Mouse (Mus musculus) spleen, embryonic (tissue): ENCODE data around the gene Stk35.
"Not testable (repeated sequence)": the region's sequence is repeated elsewhere in the genome, so short reads cannot be mapped to it uniquely, and the experiment has no call there.

Source experiments
- CTCF ChIA-PET: fragments of 350-600 bp; sonication (Branson Sonifier 250); formaldehyde crosslinking; loops from one replicate; lab custom pipeline; 2022; lab: Charles Lee

The Stk35 gene

DNA sequence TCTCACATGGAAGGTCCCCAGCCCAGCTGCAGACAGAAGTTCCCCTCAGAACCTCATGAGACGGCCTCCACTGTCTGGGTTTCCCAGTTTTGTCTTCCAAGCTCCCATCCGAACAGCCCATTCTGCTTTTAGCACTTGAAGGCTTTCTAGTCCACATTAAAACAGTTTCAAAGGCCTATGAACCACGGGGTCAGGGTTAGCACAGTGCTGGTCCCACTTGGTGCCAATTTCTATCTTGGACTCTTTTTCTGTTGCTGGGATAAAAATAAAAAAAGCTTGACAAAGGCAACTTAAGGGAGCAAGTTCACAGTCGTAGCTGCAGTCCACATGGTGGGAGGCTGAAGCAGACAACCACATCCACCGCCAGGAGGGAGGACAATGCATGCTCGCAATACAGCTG is 34.6 kb downstream of the Stk35 start:
- CTCF ChIA-PET = no interaction called here

DNA sequence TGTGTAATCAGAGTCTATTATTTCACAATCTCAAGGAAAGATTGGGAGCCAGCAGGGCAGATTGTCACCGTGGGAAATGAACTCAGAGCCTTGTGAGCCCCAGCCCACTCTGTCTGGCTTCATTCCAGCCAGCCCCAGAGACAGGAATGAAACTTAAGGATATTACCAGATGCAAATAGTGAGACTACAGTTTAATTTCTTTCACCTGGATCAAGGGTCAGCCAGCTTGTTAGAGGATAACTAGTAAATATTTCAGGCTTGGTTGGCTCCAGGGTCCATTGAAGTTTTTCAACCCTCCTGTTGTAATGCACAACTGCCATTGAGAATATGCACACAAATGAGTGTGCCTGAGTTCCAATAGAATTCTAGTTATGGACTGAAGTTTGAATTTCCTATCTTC is 36.6 kb downstream of the Stk35 start:
- CTCF ChIA-PET = no interaction called here

DNA sequence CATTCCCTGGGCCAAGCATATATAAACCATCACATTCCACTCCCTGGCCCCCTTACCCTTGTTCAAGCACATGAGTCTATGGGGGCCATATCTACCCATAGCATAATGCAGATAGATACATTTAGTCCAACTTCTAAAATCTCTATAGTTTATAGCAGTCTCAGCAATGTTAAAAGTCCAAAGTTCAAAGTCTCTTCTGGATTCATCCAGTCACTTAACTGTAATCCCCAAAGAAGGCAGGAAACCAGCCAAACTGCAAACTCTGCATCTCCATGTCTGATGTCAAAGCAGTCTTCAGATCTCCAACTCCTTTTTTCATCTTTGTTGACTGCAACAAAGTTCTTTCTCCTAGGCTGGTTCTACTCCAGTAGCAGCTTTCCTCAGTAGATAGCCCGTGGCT is 38.0 kb downstream of the Stk35 start:
- CTCF ChIA-PET = no interaction called here

DNA sequence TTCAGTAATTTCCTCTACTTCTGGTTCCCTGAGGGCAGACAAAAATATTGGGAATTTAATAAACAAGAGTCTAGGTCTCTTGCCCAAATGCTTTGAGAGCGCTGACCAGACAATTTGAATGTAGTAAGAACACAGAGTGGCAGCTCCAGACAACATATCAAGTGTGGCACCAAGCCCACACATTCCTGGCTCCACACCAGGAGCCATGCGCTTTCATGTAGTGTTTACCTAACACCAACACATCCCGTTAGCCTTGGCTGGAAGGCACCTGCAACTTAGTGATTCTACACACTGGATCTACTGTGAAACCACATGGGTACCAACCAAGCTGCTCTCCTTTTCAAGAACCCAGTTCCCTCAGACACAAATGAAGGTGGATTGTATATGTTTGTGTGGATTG is 45.5 kb downstream of the Stk35 start:
- CTCF ChIA-PET = no interaction called here

DNA sequence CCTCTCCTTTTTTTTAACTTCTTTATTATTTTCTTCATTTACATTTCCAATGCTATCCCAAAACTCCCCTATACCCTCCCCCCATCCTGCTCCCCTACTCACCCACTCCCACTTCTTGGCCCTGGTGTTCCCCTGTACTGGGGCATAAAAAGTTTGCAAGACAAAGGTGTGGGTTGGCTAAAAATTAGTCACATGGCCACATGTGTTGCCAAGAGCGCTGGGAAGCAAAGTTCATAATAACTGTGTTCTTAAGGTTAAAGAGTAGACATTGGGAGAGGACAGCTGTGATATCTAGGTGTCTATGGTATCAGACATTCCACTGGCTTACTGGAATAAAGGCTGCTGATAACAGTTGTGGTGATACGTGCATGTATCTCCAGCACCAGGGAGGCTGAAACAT is 46.2 kb downstream of the Stk35 start:
- CTCF ChIA-PET = no interaction called here

DNA sequence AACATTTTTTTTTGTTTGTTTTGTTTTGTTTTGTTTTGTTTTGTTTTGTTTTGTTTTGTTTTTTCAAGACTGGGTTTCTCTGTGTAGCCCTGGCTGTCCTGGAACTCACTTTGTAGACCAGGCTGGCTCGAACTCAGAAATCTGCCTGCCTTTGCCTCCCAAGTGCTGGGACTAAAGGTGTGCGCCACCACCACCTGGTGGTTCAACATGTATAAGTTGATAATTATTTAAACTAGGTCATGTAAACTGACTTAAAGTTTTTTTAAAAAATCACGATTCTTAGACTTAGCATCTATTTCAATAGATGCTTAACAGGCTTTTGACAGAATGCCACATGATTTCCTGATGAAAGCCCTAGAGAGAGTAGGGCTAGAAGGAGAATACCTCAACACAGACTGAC is 48.8 kb downstream of the Stk35 start:
- CTCF ChIA-PET = not testable (repeated sequence)

DNA sequence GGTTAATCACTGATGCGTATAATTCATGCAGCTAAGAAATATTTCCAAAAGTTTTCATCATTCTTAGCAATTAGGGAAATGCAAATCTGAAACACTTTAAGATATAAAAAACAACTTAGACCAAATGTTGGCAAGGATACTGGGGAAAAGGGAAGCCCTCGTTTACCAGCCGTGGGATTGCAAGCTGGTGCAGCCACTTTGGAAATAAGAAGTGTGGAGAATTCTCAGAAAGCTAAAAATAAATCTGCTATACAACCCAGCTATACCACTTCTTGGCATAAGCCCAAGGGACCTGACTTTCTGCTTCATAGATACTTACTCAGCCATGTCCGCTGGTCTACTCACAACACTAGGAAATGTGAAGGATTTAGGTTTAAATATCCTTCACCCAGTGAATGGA is 51.2 kb downstream of the Stk35 start:
- CTCF ChIA-PET = no interaction called here

DNA sequence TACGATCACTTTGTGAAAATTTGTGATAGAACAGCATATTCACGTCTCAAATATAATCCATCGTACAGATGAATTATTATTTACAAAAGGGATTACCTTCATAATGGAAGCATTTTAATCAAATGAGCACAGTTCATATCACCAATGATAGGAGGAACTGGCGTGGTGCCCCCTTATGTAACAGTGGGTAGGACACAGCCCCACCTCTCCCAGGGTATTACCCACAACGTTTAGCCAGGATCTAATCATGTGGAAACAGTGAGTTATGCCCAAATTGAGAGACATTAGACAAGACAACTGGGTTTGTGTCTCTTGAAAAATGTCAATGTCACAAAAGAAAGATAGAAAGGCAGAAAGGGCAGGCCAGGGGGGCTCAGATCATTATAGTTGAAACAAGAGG is 62.9 kb downstream of the Stk35 start:
- CTCF ChIA-PET = no interaction called here

DNA sequence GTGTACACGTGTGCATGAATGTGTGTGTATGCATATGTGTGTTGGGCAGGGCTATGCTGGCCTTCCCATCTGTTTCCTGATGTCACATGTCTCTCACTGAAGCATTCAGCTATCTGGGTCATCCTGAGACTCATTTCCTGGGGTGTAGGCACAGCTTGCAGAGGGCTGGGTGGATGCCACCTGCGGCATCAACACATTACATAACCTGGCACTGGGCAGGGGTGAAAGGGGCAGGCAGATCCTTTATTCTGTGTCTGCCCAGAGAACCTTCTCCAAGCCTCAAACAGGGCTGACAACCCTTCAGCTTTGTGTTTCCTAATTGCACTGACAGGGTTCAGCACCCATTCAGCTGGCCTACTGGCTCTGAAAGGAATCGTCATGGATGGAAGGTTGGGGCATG is 64.6 kb downstream of the Stk35 start:
- CTCF ChIA-PET = no interaction called here

DNA sequence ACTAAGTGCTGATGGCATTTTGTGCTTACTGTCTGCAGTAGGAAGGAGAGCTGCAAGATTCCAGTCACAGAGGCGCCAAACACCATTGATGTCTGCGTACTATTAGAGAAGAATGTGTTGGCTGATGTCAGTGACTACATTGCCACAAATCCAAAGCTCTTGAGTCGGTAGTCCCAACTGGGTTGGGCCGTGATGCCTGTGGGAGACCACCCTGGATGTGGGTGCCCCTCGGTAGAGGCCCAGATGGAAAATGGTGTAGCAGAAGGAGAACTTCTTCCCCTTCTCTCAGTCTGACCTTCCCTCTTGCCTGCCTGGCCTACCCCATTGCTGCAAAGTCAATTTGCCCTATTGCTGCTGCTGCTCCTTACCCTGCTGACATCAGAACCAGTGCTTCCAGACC is 68.8 kb downstream of the Stk35 start:
- CTCF ChIA-PET = no interaction called here

DNA sequence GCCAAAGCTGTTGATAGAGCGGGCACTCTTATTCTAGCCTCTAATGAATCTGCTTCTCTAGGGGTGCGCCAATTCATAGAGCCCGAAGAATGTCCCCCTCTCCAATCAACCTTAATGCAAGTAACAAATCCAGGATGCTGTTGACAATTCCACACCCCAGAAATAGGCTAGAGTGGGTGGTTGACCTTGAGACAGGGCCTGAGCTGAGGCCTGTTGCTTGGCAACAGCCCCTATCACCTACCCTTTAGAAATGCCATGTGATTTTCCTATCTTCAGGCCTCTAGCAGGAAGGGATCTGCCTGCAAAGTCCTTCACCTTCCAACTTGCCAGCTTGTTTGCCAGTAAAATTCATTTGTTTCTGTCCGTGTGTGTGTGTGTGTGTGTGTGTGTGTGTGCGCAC is 70.9 kb downstream of the Stk35 start:
- CTCF ChIA-PET = interaction anchor here (0.6 kb wide), 1 partner anchor 114 kb away, joined by 14 read pairs; no protein-coding TSS in a partner anchor

DNA sequence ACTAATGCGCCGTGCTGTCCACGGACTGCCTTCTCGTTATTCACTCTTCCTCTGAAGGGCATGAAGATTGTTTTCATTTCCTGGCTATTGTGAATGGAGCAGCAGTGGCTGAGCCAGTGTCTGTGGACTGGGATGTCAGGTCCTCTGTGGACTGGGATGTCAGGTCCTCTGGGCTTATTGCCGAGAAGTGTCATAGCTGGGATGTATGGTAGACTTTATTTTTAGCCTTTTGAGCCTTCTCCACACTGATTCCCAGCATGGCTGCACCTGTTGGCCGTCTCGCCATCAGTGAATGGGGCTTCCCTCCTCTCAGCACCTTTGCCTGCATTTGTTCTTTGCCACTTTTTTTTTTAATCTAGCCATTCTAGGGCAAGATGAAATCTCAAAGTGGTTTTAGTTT is 71.8 kb downstream of the Stk35 start:
- CTCF ChIA-PET = no interaction called here

DNA sequence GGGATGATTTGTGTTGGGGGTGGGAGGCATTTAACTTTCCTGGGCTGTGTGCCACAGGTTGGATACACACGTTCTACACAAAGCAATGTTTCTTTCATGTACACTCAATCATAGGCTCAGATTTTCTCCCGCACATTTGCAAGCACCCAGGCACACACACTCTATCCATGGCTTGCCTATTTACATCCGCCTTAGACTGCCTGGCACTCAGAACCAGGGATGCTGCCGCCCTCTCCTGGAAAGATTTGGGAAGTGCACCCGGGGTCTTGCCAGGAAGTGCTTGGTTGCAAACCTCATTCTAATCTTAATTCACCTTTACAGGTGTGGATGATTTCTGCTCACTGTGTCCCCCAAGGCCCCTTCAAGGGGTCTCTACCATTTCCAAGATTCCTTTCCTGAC is 73.2 kb downstream of the Stk35 start:
- CTCF ChIA-PET = no interaction called here

DNA sequence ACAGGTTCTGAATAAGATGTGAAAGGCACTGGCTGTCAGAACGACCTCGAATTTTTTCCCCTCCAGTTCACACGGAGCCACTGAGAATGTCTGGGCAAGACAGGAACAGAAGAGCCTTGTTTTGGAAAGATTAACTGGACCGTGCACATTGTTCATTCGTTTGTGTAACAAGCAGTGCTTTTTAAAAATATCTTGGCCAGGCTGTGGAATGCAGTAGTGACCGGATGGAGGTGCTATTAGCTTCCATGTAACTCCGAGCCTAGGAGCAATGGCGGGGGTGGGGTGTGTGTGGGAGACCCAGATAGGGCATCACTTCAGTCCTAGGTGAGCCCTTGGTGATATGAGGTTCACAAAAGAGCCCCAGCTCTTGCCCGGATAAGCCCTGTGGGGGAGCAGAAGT is 73.8 kb downstream of the Stk35 start:
- CTCF ChIA-PET = no interaction called here

DNA sequence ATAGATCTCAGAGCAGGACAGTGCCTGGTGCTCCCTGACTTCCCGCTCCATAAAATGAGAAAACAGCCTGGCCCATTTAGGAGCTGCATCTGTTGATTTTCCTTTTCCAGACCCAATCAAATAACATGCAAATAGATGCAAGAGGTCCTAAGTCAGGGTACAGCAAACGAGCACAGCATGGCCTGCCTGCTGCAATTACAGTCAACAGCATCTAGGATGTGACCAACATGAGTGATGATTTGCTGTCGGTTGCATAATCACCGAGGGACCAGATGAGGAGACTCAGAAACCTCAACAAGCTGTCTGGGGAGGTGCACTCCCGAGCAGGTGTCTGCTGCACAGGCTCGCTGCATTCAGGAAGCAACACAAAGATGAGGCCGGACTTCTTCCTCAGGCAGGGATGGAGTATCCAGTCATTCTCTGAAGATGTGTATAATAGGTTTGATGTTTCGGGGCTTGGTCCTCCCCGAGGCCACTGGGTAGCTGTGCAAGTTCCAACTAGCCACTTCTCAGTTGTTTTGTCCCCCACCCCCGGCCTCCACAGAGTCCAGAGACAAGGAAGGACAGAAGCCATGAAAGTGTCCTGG is 74.3 kb downstream of the Stk35 start:
- CTCF ChIA-PET = no interaction called here

DNA sequence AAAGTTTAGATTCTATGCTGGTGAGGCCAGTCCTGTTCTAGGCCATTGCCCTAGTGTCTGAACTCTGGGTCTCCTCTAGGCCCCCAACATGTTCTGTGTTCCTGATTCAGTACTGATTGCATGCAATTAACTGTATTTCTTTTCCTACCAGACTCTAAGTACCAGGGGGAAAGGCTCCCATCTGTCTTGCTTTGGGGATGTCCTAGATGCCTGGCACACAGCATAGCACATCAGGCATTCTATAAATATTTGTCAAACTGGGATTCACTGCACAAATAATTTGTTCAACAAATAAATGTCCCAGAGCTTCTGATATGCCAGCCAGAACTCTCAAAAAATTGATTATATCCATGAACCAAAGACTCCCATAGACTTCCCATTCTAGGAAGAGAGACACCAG is 76.6 kb downstream of the Stk35 start:
- CTCF ChIA-PET = no interaction called here

DNA sequence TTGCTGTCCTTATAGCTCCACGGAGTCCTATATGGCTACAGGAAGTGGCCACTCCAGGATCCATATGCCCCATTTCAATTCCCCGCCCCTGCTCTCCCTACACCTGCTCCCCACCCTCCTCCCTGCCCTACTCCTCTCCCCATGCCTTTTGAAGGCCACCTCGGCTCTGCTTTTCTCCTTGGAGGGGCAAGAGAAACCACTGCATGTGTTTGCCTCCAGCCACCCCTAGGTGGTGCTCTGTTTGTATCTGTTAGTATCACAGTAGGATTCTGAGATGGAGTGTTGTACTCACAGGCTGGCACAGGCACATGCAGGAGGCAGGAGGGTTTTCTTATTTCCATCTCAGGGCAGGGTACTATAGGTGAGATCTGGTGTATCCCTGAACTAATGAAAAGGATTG is 79.5 kb downstream of the Stk35 start:
- CTCF ChIA-PET = no interaction called here

DNA sequence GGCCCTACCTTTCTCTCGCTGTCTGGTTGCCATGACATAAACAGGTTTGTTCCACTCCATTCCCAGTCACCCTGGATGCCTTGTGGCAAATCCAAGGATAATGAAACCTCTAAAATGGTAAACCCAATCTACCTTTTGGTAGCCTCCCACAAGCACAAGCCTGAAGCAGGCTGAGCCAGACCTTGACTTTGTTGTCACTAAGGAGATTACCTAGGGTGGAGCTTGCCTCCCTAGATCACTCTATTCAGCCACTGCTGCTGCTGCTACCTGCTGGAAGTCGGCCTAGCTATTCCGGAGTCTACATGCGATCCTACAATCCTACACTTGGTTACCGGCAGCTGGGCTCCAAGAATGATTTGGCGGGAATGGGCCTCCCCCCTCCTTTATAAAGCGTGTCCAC is 79.9 kb downstream of the Stk35 start:
- CTCF ChIA-PET = no interaction called here

DNA sequence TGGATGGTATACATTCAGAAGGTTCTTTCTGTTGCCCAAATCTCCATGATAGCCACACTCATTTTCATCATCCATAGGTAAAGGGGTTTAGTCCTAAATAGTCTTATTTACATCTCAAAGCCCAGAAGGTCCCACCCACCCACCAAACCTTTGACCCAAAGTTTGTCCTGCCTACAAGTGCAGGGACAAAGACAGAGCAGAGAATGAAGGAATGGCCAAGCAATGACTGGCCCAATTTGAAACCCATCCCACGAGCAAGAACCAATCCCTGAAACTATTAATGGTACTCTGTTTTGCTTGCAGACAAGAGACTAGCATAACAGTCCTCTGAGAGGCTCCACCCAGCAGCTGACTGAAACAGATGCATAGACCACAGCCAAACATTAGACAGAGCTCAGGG is 81.6 kb downstream of the Stk35 start:
- CTCF ChIA-PET = no interaction called here
